ENCODE assay signal across 14 mouse cellular contexts in genomic region chr19:6380411-6381166, GRCm38 (mm10). TPM values are rescaled to one million over a fixed set of nuclear protein-coding genes. Genes with fewer than 3 reads are reported as not detected.
"Had no signal": no experiment of that assay in that cellular context is flagged by ENCODE, and none has a peak within 500 bp of the region (broad histone marks: within the 10 kb centered on the region; RNA-seq: fewer than 3 reads in every experiment).

No protein-coding gene starts in this region.

- H3K27ac ChIP-seq: limb, embryonic 15.5 days; liver, embryonic 12.5 days; neural tube, embryonic 13.5 days had no signal

- H3K9me3 ChIP-seq: limb, embryonic 15.5 days; liver, embryonic 12.5 days; neural tube, embryonic 13.5 days had no signal

- H3K27me3 ChIP-seq: limb, embryonic 15.5 days; liver, embryonic 12.5 days; neural tube, embryonic 13.5 days had no signal

- ATAC-seq: liver, embryonic 12.5 days had no signal

- DNase-seq: kidney, adult 11 months; kidney, adult 9 months; kidney, postnatal 25 days; layer of hippocampus, adult 9-11 months; layer of hippocampus, postnatal 36 days; lung, postnatal 10 days; midbrain, embryonic 14.5 days; right cerebral cortex, postnatal 14 days; thymus, adult 18-20 months; thymus, postnatal 14 days had no signal

- H3K9ac ChIP-seq: limb, embryonic 15.5 days; liver, embryonic 12.5 days; neural tube, embryonic 13.5 days had no signal

- H3K4me2 ChIP-seq: limb, embryonic 15.5 days; liver, embryonic 12.5 days; neural tube, embryonic 13.5 days had no signal

- H3K4me3 ChIP-seq: limb, embryonic 15.5 days; liver, embryonic 12.5 days; neural tube, embryonic 13.5 days had no signal

RNA-seq across cellular contexts. Expression of gene Nrxn2, which starts 37.9 kb away (rescaled TPM):
- total RNA-seq: megakaryocyte-erythroid progenitor cell, adult 5-6 weeks had no signal
